Mouse (Mus musculus) spleen, adult 2 months (tissue): ENCODE measurements around the gene Ncmap.

Source experiments
- CTCF ChIP-seq: fragments of 200-500 bp; IDR thresholded peaks from 2 replicates; pipeline ENCODE4 v1.5.1; 2011; ENCODE audit warnings: mild to moderate bottlenecking, inconsistent platforms; ENCODE audit not compliant: insufficient read depth, insufficient read length, insufficient replicate concordance; ENCODE audit errors: extremely low read depth
- POLR2A ChIP-seq: fragments of 200-500 bp; IDR thresholded peaks from 2 replicates; pipeline ENCODE4 v1.6.1; 2011; ENCODE audit warnings: low read depth, low read length, inconsistent platforms

DNA sequence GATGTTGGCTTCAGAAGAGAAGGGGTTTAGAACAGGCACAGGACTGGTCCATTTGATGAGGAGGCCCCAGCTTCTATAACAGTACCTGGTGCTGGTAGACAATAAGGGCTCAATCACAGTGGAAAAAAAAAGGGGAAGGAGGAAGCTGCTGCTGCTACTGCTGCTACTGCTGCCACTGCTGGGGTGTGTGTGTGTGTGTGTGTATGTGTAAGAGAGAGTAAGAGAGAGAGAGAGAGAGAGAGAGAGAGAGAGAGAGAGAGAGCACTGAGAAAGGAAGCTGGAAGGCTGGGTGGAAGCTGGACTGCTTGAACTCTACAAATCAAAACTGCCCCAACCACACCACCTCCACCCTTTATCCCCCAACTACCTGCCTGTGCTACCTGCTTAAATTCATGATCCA is 39.9 kb upstream of the Ncmap start:
- TF ChIP-seq CTCF, result no peak
- TF ChIP-seq POLR2A, result no peak
